Mouse (Mus musculus) limb, embryonic 13.5 days (tissue): ENCODE results near the gene Astl. TPM values are rescaled to one million over a fixed set of nuclear protein-coding genes. Genes with fewer than 3 reads are reported as not detected.

Experiments
- ATAC-seq: fragments of 200-750 bp; cut with Nextera tagmentation; 2 replicates; pipeline ENCODE4 v1.8.0; 2017; ENCODE audit warnings: low read depth, moderate number of reproducible peaks, moderate TSS enrichment; ENCODE audit not compliant: low FRiP score
- H3K27ac ChIP-seq: fragments of 300-500 bp; sonication (generic); 2 replicates; pipeline ENCODE4 v1.5.1; 2015; ENCODE audit warnings: inconsistent platforms, mild to moderate bottlenecking, moderate library complexity
- H3K27me3 ChIP-seq: fragments of 300-500 bp; sonication (generic); 2 replicates; pipeline ENCODE4 v1.6.1; 2015; ENCODE audit warnings: mild to moderate bottlenecking, inconsistent platforms
- H3K36me3 ChIP-seq: fragments of 300-500 bp; sonication (generic); 2 replicates; pipeline ENCODE4 v1.6.1; 2015; ENCODE audit warnings: inconsistent platforms, mild to moderate bottlenecking, moderate library complexity
- H3K4me1 ChIP-seq: fragments of 300-500 bp; sonication (generic); 2 replicates; pipeline ENCODE4 v1.6.1; 2015; ENCODE audit warnings: inconsistent platforms
- H3K4me2 ChIP-seq: fragments of 300-500 bp; sonication (generic); replicated peaks from 2 replicates; pipeline ENCODE4 v1.6.1; 2015; ENCODE audit warnings: inconsistent platforms, mild to moderate bottlenecking, moderate library complexity
- H3K4me3 ChIP-seq: fragments of 300-500 bp; sonication (generic); 2 replicates; pipeline ENCODE4 v1.5.1; 2015; ENCODE audit warnings: moderate library complexity, mild to moderate bottlenecking, inconsistent platforms
- H3K9ac ChIP-seq: fragments of 300-500 bp; sonication (generic); 2 replicates; pipeline ENCODE4 v1.6.1; 2015; ENCODE audit warnings: mild to moderate bottlenecking, inconsistent platforms
- H3K9me3 ChIP-seq: fragments of 300-500 bp; sonication (generic); 2 replicates; pipeline ENCODE4 v1.6.1; 2016; ENCODE audit warnings: inconsistent platforms
- WGBS: fragments of 180-500 bp; shearing (Covaris S2); methylation state at CpG from one replicate; pipeline ENCODE4 v1.1.7; 2015; 5-methylcytosine and 5-hydroxymethylcytosine counted together
- polyA plus RNA-seq: library from polyadenylated mRNA; unstranded; fragments of >200 nt; fragmentation: Nextera tagmentation; extraction: Ambion mirVana; gene quantifications from 2 replicates; pipeline ENCODE4 v1.2.1, GENCODE M21; 2015

Astl gene
- polyA plus RNA-seq, 1 experiment from 2014 or later: 0.06 TPM

- Histone ChIP-seq H3K9ac (no peak overlapping the region), H3K4me1 (no peaks in the 10 kb centered on the region), H3K36me3 (no peaks in the 10 kb centered on the region), H3K4me2 (no peak overlapping the region; the same call in 1 of the 2 replicates), H3K4me3 (no peak overlapping the region), H3K27ac (no peak overlapping the region), H3K27me3 (peaks cover 28% of the 10 kb centered on the region), H3K9me3 (no peaks in the 10 kb centered on the region)
- no peak for ATAC-seq
- 37% methylated on average over 9 of the region's 9 CpGs for WGBS
These were observed 32.4 kb downstream of the Astl start for GRCm38 (mm10) chr2:127370561-127371483.

DNA sequence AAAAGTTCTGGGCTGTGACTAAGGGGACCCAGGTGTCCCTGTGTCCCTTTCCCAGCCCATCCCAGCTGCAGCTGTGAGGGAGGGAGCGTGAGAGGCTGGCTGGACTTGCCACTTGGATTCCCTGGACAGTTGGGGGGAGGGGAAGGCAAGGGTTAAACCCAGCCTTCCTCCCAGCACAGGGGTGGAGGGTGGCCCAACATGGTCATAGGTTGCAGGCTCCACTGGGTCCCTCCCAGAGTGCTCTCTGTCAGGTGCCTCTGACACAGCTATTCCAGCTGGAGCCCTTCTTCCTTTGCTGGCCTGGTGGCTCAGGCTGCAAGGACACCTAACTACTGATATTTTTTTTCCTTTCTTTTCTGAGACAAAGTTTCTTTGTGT is 33.0 kb downstream of the Astl start:
- no peak overlapping the region for H3K27ac ChIP-seq
- H3K4me3 ChIP-seq: no peak overlapping the region
- H3K4me1 ChIP-seq: no peaks in the 10 kb centered on the region
- no peaks in the 10 kb centered on the region for H3K36me3 ChIP-seq
- H3K27me3 ChIP-seq: peaks cover 21% of the 10 kb centered on the region
- WGBS: 89% methylated on average over 1 of the region's 1 CpGs
- ATAC-seq: no peak
- no peaks in the 10 kb centered on the region for H3K9me3 ChIP-seq
- no peak overlapping the region for H3K4me2 ChIP-seq
- no peak overlapping the region for H3K9ac ChIP-seq

GRCm38 (mm10) chr2:127372082-127372481 is 33.6 kb downstream of the Astl start:
- Histone ChIP-seq H3K27ac (no peak overlapping the region), H3K4me2 (no peak overlapping the region), H3K36me3 (no peaks in the 10 kb centered on the region), H3K4me3 (no peak overlapping the region), H3K9me3 (no peaks in the 10 kb centered on the region), H3K27me3 (peaks cover 16% of the 10 kb centered on the region), H3K4me1 (no peaks in the 10 kb centered on the region), H3K9ac (no peak overlapping the region)
- WGBS: 77% methylated on average over 2 of the region's 2 CpGs
- ATAC-seq: no peak

GRCm38 (mm10) chr2:127374131-127374530 is 35.7 kb downstream of the Astl start:
- 0 out of 2 replicates have a peak, but pooled peaks cover 6% of the 10 kb centered on the region for H3K27me3 ChIP-seq
- no peak overlapping the region for H3K9ac ChIP-seq
- WGBS: 88% methylated on average over 3 of the region's 3 CpGs
- no peak overlapping the region for H3K4me3 ChIP-seq
- H3K4me2 ChIP-seq: no peak overlapping the region
- H3K36me3 ChIP-seq: no peaks in the 10 kb centered on the region
- ATAC-seq: no peak
- no peak overlapping the region for H3K27ac ChIP-seq
- no peaks in the 10 kb centered on the region for H3K9me3 ChIP-seq
- no peaks in the 10 kb centered on the region for H3K4me1 ChIP-seq

- Histone ChIP-seq H3K27me3 (0 out of 2 replicates have a peak, but pooled peaks cover 5% of the 10 kb centered on the region), H3K27ac (no peak overlapping the region), H3K9me3 (no peaks in the 10 kb centered on the region), H3K9ac (no peak overlapping the region), H3K4me2 (no peak overlapping the region), H3K4me3 (no peak overlapping the region), H3K36me3 (no peaks in the 10 kb centered on the region), H3K4me1 (no peaks in the 10 kb centered on the region)
- no peak for ATAC-seq
- 58% methylated on average over 3 of the region's 3 CpGs for WGBS
These were observed 36.6 kb downstream of the Astl start for GRCm38 (mm10) chr2:127375087-127375486.

GRCm38 (mm10) chr2:127375759-127376341 is 37.4 kb downstream of the Astl start:
- Histone ChIP-seq H3K27ac (no peak overlapping the region), H3K4me1 (no peaks in the 10 kb centered on the region), H3K4me2 (no peak overlapping the region), H3K36me3 (no peaks in the 10 kb centered on the region), H3K27me3 (0 out of 2 replicates have a peak, but pooled peaks cover 2% of the 10 kb centered on the region), H3K9me3 (no peaks in the 10 kb centered on the region), H3K4me3 (no peak overlapping the region), H3K9ac (no peak overlapping the region)
- 53% methylated on average over 7 of the region's 7 CpGs for WGBS
- no peak for ATAC-seq

DNA sequence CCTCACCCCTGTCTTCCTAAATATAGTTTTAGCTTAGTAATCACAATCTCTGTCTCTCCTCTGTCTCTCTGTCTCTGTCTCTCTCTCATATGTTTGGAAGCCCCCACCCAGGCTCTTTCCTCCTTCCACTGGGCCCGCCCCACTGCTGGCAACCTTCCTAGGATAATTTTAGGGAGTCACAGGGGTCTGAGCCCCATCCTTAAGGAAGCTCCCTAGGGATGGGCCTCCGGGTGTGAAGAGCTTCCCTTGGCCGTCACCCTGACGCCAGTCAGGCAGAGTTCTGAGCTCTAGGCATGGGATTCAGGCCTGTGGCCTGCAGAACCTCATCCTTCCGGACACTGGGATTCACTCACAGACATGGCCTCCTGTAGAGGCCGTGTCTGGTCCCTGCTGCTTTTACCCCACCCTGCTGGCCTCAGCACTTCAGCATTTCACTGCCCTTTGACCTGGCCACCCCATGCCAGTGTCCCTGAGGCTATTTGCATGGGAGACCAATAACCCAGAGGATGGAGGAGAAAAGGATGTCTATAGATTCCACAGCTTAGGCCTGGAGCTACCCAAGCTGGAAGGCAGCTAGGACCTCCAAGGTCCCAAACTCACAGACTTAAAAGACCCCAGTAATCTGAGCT is 38.1 kb downstream of the Astl start:
- H3K27ac ChIP-seq: no peak overlapping the region
- H3K9ac ChIP-seq: no peak overlapping the region
- no peak for ATAC-seq
- H3K36me3 ChIP-seq: no peaks in the 10 kb centered on the region
- WGBS: 76% methylated on average over 6 of the region's 6 CpGs
- H3K9me3 ChIP-seq: no peaks in the 10 kb centered on the region
- no peak overlapping the region for H3K4me3 ChIP-seq
- H3K27me3 ChIP-seq: no peaks in the 10 kb centered on the region
- H3K4me2 ChIP-seq: no peak overlapping the region
- no peaks in the 10 kb centered on the region for H3K4me1 ChIP-seq

DNA sequence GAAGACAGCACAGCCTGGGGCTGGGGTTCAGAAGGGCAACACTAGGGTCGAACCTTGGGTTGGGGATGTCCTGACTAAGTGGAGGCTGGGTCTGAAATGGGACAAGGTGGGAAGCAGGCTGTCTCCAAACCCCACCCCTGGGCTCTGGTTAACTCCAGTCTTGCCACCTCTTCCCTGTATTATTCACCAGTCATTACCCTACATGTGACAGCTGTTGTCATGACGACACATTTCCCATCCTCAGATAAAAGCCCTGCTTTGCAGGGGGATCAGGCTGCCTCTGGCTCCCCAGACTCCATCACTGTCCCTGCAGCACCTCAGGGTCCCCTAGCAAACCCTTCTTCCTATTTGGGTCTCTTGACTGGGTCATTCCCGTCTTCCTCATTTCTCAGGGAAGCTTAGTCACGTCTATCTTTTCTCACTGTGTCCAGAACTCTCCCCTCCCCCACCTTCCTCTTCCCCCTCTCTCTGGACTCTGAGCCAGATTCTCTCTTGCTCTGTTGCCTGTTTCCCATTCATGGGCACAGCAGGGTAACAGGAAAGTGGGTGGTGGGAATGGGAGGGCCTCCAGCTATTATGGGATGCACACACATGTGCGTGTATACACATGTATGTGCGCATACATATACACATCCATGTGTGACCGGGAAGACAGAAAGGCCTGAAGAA is 39.6 kb downstream of the Astl start:
- no peaks in the 10 kb centered on the region for H3K9me3 ChIP-seq
- H3K27me3 ChIP-seq: no peaks in the 10 kb centered on the region
- no peak overlapping the region for H3K27ac ChIP-seq
- no peaks in the 10 kb centered on the region for H3K4me1 ChIP-seq
- no peak for ATAC-seq
- H3K4me3 ChIP-seq: no peak overlapping the region
- WGBS: 73% methylated on average over 7 of the region's 7 CpGs
- H3K9ac ChIP-seq: no peak overlapping the region
- H3K36me3 ChIP-seq: no peaks in the 10 kb centered on the region
- no peak overlapping the region for H3K4me2 ChIP-seq

DNA sequence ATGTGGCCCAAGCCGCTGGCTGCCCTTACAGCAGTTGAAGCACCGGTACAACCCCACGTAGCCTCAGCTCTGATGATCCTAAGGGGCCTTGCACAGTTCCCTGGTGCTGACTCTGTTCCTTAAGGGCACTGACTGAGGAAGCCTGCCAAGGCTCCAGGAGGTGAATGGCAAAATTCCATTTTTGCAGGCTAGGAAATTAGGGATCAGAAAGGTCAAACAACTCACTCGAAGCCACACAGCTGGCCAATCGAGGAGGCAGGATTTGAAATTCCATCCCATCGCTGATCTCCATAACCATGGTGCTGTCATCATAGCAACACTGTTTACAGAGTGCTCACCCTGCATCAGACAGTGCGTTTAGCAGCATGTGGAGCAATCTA is 40.2 kb downstream of the Astl start:
- ATAC-seq: no peak
- WGBS: 69% methylated on average over 7 of the region's 7 CpGs
- Histone ChIP-seq H3K9ac (no peak overlapping the region), H3K36me3 (no peaks in the 10 kb centered on the region), H3K9me3 (no peaks in the 10 kb centered on the region), H3K4me2 (no peak overlapping the region), H3K4me3 (no peak overlapping the region), H3K27me3 (no peaks in the 10 kb centered on the region), H3K4me1 (no peaks in the 10 kb centered on the region), H3K27ac (no peak overlapping the region)

- no peak overlapping the region for H3K9ac ChIP-seq
- no peaks in the 10 kb centered on the region for H3K27me3 ChIP-seq
- H3K4me3 ChIP-seq: no peak overlapping the region
- ATAC-seq: no peak
- no peak overlapping the region for H3K4me2 ChIP-seq
- no peaks in the 10 kb centered on the region for H3K4me1 ChIP-seq
- H3K36me3 ChIP-seq: no peaks in the 10 kb centered on the region
- H3K27ac ChIP-seq: no peak overlapping the region
- WGBS: 73% methylated on average over 3 of the region's 3 CpGs
- no peaks in the 10 kb centered on the region for H3K9me3 ChIP-seq
These were observed 40.8 kb downstream of the Astl start for GRCm38 (mm10) chr2:127379250-127379649.

- no peak overlapping the region for H3K4me2 ChIP-seq
- 61% methylated on average over 7 of the region's 7 CpGs for WGBS
- ATAC-seq: no peak
- no peaks in the 10 kb centered on the region for H3K36me3 ChIP-seq
- no peaks in the 10 kb centered on the region for H3K4me1 ChIP-seq
- no peak overlapping the region for H3K9ac ChIP-seq
- no peaks in the 10 kb centered on the region for H3K9me3 ChIP-seq
- no peak overlapping the region for H3K27ac ChIP-seq
- H3K27me3 ChIP-seq: no peaks in the 10 kb centered on the region
- H3K4me3 ChIP-seq: no peak overlapping the region
These were observed 45.4 kb downstream of the Astl start for GRCm38 (mm10) chr2:127383881-127384280.

- WGBS: 60% methylated on average over 2 of the region's 2 CpGs
- no peak overlapping the region for H3K9ac ChIP-seq
- no peaks in the 10 kb centered on the region for H3K27me3 ChIP-seq
- H3K9me3 ChIP-seq: no peaks in the 10 kb centered on the region
- ATAC-seq: no peak
- no peak overlapping the region for H3K4me2 ChIP-seq
- no peaks in the 10 kb centered on the region for H3K4me1 ChIP-seq
- no peak overlapping the region for H3K4me3 ChIP-seq
- H3K27ac ChIP-seq: no peak overlapping the region
- H3K36me3 ChIP-seq: no peaks in the 10 kb centered on the region
These were observed 49.1 kb downstream of the Astl start for GRCm38 (mm10) chr2:127387521-127387920.
